Mouse (Mus musculus) gastrocnemius, postnatal 4 days (tissue): Measurements from ENCODE around the gene Dnajb9. TPM values are rescaled to one million over a fixed set of nuclear protein-coding genes. Genes with fewer than 3 reads are reported as not detected.
"Not testable (repeated sequence)": the region's sequence is repeated elsewhere in the genome, so short reads cannot be mapped to it uniquely, and the experiment has no call there.

Source experiments
- DNase-seq, 2 experiments: peaks; one replicate each; pipeline ENCODE4 v3.0.0; 2021 to 2022; ENCODE audit warnings: low spot score in 2 of 2, mixed read lengths in 2 of 2
- long read RNA-seq, 2 experiments: library from polyadenylated mRNA; stranded (forward); transcript quantifications; one replicate each; pipeline ENCODE4 v2.0.0; 2021
- total RNA-seq, 2 experiments: library from RNA; stranded (reverse); gene quantifications; 2 replicates each; pipeline ENCODE4 v1.2.3; 2021

Dnajb9 gene
- 10 to 100 TPM; 17.2 to 17.4 TPM for total RNA-seq
- long read RNA-seq, experiment 1, transcript Dnajb9-201 (3 exons, 2,461 nt), result major isoform, 24 of 26 reads
- long read RNA-seq, experiment 1, partial matches to known transcripts, result 1 of 26 reads
- long read RNA-seq, experiment 1, other reads (novel, unspliced or antisense), result 1 of 26 reads
- long read RNA-seq, experiment 2, transcript Dnajb9-201 (3 exons, 2,461 nt), result major isoform, 10 of 11 reads
- long read RNA-seq, experiment 2, partial matches to known transcripts, result 0 of 11 reads
- long read RNA-seq, experiment 2, other reads (novel, unspliced or antisense), result 1 of 11 reads

DNA sequence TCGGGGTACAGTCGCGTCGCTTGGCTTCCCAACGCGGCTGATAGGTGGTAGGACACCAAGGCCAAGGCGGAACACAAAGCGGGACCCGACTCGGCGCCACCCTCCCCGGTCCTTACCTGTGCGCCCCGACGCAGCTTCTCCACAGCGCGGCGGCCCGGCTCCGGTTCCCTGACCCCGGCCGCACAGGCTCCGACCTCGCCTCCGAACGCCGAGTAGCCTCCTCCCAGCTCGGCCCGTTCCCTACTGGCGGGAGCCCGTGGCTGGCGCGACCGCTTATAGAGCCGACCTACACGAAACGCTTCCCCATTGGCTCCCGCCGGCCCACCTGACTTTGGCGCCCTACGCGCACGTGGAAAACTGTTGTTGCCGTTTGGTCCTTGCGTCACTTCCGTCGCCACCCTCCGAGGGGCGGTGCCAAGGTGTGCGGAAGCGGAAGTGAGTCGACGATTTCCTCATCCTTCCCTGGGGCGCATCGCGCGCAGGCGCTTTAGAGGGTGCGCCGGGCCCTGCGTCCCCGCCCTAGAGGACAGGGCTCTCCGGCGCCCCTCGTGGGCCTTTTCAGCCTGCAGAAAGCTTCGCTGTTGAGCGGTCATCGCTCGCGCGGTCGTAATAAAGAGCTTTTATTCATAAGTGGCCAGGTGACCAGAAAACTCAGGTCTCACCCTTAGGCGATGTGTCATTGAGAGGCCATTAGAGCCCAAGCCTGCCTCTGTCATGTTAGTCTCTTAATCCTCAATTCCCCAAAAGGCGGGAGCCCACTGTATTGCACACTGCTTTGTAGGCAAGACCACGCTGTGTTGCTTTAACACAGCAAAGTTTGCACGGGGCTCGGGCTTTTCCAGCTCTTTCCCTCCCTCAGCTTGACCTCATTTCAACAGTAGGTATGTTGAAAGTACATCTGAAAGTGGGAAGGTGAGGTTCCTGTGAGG is at the start of gene Dnajb9:
Gene Dnajb9, minus strand, starts transcription at position 503 of the 929 bp plus-strand sequence.
- DNase-seq, result peak; percentile 99

DNA sequence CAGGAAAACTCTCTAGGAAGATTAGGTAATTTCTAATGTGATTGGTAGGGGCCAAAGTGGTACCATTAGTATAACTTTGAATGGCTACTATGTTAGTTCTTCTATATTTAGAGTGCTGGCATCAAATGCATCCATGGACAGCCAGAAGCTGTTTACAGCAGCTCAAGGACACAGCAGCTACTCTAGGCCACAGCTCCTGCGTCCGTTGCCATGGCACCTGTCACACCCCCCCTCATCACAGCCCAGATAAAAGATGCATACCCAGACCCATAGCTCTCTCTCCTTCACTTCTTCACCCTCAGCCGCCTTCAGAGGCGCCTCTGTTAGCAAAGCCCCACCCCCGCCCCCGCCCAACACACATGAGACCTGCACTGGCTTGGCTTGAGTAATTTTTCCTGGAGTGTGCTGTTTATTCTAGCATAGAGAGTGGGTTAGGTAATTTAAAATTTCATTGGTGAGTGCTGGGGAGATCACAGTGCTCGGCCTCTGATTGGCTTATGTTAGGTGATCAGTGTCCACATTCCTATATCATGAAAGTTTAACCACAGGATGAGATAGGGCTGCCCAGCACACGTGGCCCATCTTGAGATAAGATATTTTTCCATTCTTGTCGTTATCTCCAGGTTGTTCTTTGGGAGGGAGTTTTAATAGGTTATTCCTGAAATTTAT is 38.3 kb upstream of the Dnajb9 start:
- no peak for DNase-seq

DNA sequence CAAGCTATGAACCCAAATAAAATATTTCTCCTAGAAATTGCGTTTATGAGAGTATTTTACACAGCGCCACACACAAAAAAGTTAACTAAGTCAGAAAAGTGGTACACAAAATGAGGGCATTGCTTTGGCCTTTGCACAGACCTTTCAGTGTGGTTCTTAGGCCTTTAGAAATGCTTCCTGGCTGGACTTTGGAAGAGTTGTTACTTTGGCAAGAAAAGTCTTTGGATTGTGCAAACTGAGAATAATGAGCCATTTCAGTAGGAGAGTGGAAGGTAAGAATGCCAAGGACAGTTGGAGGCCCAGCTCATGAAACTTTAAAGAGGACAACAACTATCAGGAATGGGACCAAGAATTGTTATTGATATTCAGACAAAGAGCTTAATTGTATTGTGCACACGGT is 35.6 kb upstream of the Dnajb9 start:
- no peak for DNase-seq

DNA sequence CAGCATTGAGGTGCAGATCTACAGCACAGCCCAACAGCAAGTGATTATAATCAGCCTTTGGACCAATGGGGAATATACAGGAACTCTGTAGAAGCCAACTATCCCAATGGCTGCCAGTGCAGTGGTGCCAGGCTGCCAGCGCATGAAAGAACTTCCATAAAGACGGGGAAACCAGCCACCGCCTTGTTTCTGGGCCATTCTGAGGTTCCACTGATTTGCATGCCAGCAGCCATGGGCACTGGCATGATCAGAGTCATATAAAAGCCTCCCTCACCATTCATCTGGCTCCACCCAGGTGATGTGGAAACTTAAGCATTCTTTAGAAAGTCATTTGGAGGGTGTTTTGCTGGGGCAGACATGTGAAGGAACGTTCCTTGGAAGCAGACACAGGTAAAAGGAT is 32.3 kb upstream of the Dnajb9 start:
- DNase-seq, result no peak

DNA sequence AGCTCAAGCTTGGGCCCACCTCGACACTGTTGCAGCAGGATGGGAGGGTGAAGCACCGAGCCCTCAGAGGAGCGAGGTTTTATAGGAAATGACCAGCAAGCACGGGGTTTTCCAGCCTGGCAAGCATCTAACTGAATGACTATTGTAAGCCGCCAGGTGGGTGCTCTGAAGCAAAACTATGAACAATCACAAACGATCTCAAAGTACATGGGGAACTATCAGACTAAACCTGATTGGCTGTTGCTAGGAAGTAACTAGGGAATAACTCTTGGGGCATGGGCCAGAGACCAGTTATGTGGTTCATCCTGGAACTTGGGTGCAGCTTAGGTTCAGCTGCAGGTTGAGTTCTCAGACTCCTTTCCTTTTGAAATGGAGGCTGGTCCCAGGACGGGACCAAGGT is 31.0 kb upstream of the Dnajb9 start:
- no peak for DNase-seq

DNA sequence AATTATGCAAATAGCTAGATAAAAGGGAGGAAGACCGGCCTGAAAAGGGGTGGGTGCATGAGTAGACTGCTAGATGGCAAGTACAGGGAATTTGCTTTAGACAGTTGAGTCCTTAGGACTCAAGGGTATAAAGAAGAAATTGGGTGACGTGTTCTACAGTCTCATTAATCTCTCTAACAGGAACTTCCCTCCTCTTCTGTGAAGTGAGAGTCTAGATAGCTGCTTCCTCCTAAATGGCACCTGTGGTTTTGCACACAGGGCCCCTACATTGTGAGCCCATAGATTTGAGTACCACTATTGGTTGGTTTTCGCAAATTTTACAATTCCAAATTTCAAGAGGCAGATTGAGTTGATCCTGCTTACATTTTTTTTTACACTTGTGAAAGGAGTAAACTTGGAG is 14.5 kb upstream of the Dnajb9 start:
- no peak for DNase-seq

DNA sequence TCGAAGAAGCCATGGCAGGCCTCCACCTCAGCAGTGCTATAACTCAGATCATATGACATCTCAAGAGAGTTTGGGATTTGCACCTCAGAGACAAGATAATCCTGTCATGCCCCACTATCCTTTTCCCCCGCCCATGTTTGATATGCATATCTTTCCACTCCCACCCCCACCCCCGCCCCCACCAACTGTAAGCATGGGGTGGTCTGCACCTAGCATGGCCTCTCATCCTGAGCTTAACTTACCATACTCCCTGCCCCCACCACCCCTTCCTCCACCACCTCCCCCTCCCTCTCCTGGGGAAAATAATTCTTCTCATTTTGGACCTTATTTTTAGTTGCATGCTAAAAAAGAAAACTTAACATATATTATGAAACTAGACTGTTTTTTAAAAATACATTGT is 12.9 kb upstream of the Dnajb9 start:
- no peak for DNase-seq

DNA sequence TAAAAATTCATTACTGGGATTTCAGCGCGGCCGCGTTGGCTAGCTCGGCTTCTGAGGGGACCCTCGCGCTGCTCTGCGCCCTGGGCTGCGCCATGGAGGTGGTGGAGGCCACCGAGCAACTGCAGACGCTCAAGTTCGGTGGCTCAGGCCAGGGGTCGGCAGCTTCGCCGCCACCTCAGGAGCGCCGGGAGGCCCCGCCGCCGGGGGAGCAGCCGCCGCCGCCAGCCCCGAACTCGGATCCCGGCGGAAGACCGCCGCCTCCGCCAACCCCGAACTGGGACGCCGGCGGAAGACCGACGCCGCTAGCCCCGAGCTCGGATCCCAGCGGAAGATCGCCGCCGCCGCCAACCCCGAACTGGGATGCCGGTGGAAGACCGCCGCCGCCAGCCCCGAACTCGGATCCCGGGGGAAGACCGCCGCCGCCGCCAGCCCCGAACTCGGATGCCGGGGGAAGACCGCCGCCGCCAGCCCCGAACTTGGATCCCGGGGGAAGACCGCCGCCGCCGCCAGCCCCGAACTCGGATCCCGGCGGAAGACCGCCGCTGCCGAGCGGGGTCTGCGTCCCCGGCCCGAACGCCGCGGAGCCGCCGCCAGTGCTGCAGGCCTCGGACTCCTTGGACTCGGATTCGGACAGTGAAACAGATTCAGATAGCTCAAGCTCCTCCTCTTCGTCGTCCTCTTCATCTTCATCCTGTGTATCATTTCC is 11.7 kb upstream of the Dnajb9 start:
- DNase-seq, result peak in 1 of 2 experiments; percentile 19

DNA sequence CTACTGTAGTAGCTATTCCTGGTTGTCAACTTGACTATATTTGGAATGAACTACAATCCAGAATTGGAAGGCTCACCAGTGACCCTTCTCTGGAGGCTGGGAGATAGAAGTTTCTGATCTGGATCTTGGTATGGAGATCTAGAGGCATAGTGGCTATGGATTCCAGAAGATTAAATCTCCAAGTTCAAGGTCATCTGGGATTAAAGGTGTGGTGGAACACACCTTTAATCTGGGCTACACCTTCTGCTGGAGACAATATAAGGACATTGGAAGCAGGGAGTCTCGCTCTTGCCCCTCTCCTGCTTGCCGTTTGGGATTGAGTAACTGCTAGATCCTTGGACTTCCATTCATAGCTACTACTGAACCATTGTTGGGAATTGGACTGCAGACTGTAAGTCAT is 10.9 kb upstream of the Dnajb9 start, which contains the start of gene Pnpla8:
Gene Pnpla8, plus strand, starts transcription at position 301 of the 400 bp plus-strand sequence.
- not testable (repeated sequence) for DNase-seq

DNA sequence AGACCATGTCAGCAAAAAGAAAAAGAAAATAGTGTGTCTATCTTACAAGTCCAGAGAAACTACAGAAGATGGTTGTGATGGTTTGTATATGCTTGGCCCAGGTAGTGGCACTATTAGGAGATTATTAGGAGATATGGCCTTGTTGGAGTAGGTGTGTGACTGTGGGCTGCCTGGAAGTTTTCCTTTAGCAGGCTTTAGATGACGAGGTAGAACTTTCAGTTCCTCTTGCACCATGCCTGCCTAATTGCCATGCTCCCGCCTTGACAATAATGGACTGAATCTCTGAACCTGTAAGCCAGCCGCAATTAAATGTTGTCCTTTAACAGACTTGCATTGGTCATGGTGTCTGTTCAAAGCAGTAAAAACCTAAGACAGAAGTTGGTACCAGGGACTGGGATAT is 1.4 kb upstream of the Dnajb9 start:
- DNase-seq, result no peak

DNA sequence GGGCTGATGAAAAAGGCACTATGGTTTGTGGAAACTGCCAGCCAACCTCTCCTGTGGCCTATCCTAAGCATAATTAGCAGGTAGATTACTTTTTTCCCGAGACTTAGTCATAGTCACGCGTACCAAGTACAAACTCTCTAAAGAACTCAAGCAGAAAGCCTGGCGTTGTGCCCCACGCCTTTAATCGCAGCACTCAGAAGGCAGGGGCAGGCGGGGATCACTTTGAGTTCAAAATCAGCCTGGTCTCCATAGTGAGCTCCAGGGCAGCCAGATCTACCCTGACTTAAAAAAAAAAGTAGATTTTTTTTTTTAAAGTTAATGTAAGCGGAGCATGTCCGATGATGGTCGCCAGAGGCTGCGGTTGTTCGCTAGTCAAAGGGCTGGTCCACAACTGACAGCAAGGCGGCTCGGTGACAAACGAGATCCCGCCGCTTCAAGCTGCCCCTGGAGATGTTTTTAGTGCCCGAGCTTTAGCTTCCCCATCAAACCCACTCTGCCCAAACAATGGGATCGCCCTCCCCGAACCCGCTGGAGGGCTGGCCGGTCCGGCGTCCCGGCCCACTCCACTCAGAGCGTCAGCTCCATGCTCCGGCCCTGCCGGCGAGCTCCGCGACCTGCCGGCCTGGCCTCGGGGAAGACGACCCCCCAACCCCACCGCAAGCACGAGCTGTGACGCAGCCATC is 844 bp downstream of the Dnajb9 start:
- DNase-seq, result peak in 1 of 2 experiments; percentile 15

DNA sequence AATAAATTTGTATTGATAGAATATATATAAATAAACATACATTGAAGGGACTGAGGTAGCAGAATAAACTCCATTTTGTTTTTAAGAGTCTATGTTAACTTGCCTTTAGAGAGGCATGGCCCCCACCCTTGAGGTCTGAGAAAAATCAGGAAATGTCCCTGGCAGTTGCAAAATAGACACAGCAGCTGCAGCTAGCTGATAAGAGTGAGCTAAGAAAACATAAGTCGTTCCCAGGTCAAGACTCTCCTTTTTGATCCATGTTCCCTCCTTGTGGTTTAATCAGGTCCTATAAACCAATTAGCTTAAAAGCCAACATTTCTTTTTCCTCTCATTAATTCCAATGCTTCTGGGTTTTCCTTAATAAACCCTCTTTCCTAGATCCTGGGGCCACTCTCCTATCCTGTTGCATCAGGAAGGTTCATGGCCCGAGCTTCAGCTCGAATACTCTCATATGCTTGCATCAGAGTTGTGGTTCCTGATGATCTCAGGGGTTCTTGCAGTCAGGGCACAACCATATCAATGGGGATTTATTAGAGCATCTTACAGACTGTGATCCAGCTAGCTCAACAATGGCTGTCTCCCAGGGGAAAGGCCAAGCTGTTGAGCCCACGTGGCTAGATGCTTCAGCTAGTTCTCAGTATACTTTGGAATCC is 12.1 kb downstream of the Dnajb9 start:
- DNase-seq, result no peak

DNA sequence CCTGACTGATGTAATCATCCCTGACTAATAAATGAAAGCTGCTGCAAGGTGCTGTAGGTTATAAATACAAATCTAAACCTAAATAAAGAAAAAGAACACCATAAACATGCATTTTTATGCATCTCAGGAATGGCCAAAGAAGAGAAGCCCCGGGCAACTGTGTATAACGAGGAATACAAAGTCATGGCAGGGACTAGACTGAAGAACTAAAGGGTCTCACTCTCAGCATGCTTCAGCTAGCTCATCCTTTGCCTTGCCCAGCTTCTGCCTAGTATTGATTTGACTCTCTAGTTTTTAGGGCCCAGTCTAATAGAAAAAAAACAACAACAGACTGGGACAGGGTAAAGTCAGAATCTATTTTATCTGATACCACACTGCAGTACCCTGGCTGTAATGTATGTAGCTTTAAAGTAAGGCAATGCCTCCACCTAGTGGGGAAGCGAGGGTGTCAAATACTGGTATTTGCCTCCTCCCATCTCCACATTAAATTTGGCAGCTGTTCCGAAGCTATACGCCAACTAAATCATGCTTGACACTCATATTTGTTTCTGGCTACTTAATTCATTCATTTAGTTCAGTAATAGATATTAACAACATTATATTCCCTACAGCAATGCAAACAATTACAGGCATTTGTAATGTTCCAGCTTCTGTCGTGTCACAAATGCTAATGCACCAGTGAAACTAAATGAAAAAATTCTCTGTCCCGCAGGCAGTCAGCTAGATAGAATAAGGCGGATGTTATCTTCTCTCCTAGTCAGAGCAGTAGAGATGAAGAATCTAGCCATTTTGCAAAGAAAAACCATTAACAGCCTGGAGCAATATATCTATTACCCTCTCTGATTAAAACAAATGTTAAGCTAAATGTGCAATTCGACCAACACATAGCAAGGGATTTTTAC is 28.8 kb downstream of the Dnajb9 start:
- DNase-seq, result peak in 1 of 2 experiments; percentile 10

DNA sequence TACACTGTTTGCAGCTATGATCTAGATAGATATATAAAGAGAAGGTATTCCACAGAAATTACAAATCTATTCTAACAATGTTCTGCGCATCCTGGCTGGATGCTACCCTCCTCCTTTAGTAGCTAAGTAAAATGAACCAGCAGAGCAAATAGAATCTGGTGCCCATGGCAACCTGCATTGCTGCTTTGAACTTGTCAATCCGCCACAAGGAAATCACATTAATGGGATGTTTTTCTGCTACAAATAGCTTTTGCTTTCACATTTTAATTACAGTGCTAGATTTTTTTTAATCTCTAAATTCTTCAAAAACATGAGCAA is 33.1 kb downstream of the Dnajb9 start:
- no peak for DNase-seq

DNA sequence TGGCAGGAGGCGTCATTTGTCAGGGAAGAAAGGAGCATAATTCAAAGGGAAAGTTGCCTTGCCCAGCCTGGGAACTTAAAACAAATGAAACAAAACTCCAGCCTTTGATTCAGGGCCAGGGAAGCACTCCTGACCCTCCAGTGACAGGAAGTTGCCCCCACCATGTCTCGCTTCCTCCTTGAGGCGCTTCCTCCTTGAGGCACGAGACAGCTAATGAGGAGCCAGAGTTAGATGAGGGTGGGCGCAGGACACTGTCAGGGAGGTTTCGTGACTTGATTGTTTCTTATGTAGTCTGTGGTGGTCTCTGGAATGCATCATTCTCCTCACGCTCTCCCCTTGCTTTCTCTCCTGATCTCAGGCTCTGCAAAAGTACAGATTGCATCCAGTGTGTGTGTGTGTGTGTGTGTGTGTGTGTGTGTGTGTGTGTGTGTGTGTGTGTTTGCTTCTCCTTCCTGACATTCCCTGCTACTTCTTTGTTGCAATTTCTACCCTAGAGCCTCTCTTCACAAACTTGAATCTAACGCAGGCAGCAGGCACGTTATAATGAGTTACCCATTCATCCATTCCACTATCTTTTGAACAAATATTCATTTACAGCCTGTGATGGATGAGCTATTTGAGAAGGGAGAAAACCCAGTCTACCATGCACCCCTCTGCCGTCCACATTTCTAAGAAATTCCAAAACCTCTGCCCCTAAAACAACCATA is 33.6 kb downstream of the Dnajb9 start:
- no peak for DNase-seq

DNA sequence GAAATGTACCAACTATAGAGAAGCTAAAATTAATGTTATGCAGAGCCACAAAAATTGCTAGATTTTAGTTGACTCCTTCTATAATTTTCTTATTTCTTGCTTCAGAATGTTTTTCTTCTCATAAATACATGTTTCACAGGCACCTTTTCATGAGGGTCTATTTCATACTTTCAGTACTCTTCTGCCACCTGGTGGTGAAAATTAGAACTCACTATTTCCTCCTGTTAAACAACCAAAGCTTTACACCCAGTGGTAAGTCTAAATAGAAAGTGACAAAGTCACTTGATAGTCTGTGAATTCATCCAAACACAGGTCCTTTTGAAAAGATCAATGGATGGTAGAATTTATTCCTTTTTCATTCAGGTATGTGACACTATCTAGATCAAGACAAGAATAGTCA is 43.2 kb downstream of the Dnajb9 start:
- peak in 1 of 2 experiments; percentile 16 for DNase-seq

DNA sequence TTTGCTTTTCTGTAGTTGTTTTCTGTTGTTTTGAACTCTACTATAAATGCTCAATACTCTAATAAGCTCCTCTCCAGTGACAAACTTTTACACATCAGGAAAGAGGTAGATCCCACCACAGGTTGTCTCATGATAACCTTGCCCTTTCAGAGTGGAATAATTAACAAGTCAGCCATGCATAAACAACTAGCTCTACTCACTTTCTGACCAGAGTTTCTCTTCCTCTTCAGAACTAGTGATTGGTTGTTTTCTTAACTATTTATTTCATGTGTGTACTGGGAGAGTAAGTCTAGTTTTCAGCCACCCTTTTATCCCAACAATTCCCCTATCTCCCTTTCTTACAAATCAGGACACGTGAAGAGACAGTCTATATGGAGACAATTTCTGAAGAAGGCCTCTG is 50.8 kb downstream of the Dnajb9 start:
- no peak for DNase-seq
